Mouse (Mus musculus) small intestine, adult 2 months (tissue): ENCODE measurements around the gene Cdhr2. TPM values are rescaled to one million over a fixed set of nuclear protein-coding genes. Genes with fewer than 3 reads are reported as not detected.

Experiments
- H3K27ac ChIP-seq: fragments of 200-500 bp; 2 replicates; pipeline ENCODE4 v1.5.1; 2012; ENCODE audit warnings: low read depth, low read length, control low read depth, inconsistent platforms; ENCODE audit not compliant: insufficient read depth
- H3K27me3 ChIP-seq: fragments of 200-500 bp; 2 replicates; pipeline ENCODE4 v1.6.1; 2012; ENCODE audit warnings: mild to moderate bottlenecking, moderate library complexity, low read length, inconsistent platforms; ENCODE audit not compliant: control insufficient read depth, insufficient read depth
- H3K36me3 ChIP-seq: fragments of 200-500 bp; 2 replicates; pipeline ENCODE4 v1.6.1; 2012; ENCODE audit warnings: mild to moderate bottlenecking, low read length, control low read depth, inconsistent platforms; ENCODE audit not compliant: control insufficient read depth, insufficient read depth
- H3K4me1 ChIP-seq: fragments of 200-500 bp; 2 replicates; pipeline ENCODE4 v1.6.1; 2012; ENCODE audit warnings: low read length, inconsistent platforms, mixed read lengths; ENCODE audit not compliant: control insufficient read depth, insufficient read depth, insufficient read length
- H3K4me3 ChIP-seq: fragments of 200-500 bp; 2 replicates; pipeline ENCODE4 v1.5.1; 2012; ENCODE audit warnings: low read depth, mild to moderate bottlenecking, control low read depth, inconsistent platforms, low read length, moderate library complexity
- CTCF ChIP-seq: fragments of 200-500 bp; IDR thresholded peaks from 2 replicates; pipeline ENCODE4 v1.5.1; 2012; ENCODE audit warnings: low read depth, mild to moderate bottlenecking, control low read depth, inconsistent platforms, low read length, moderate library complexity, mixed read lengths; ENCODE audit not compliant: insufficient replicate concordance, insufficient read length; ENCODE audit errors: extremely low read depth
- POLR2A ChIP-seq: fragments of 200-500 bp; IDR thresholded peaks from 2 replicates; pipeline ENCODE4 v1.6.1; 2012; ENCODE audit warnings: low read depth, mild to moderate bottlenecking, control low read depth, inconsistent platforms, low read length, moderate library complexity
- WGBS: fragments of 180-500 bp; shearing (Covaris S2); methylation state at CpG from one replicate; pipeline ENCODE4 v1.1.7; 2018; 5-methylcytosine and 5-hydroxymethylcytosine counted together
- polyA plus RNA-seq: library from polyadenylated mRNA; depleted of rRNA; stranded (reverse); fragments of >200 nt; gene quantifications from 2 replicates; pipeline ENCODE4 v1.2.3, GENCODE M21; 2012

Gene Cdhr2
- polyA plus RNA-seq, 1 experiment = 1,001 TPM

- H3K36me3 ChIP-seq = no peaks in the 10 kb centered on the region
- no peak overlapping the region for H3K27ac ChIP-seq
- H3K4me3 ChIP-seq = peak overlapping the region; percentile 59
- WGBS = 5% methylated on average over 29 of the region's 29 CpGs
- no peaks in the 10 kb centered on the region for H3K27me3 ChIP-seq
- no peak for TF ChIP-seq POLR2A
- no peak for TF ChIP-seq CTCF
- peaks cover 8% of the 10 kb centered on the region; the same call in 1 of the 2 replicates for H3K4me1 ChIP-seq
These were observed 57.7 kb downstream of the Cdhr2 start for GRCm38 (mm10) chr13:54758756-54759470.

- Histone ChIP-seq H3K4me1 (peaks cover 8% of the 10 kb centered on the region; the same call in 1 of the 2 replicates), H3K27me3 (no peaks in the 10 kb centered on the region), H3K36me3 (no peaks in the 10 kb centered on the region), H3K4me3 (no peak overlapping the region), H3K27ac (no peak overlapping the region)
- TF ChIP-seq POLR2A (no peak), CTCF (no peak)
- 28% methylated on average over 7 of the region's 7 CpGs for WGBS
These were observed 58.2 kb downstream of the Cdhr2 start for GRCm38 (mm10) chr13:54759496-54759895.

- no peak for TF ChIP-seq CTCF
- no peak for TF ChIP-seq POLR2A
- Histone ChIP-seq H3K36me3 (no peaks in the 10 kb centered on the region), H3K4me1 (peaks cover 8% of the 10 kb centered on the region; the same call in 1 of the 2 replicates), H3K4me3 (no peak overlapping the region), H3K27me3 (peaks cover 4% of the 10 kb centered on the region), H3K27ac (no peak overlapping the region)
- WGBS = 66% methylated on average over 8 of the region's 8 CpGs
These were observed 59.0 kb downstream of the Cdhr2 start for GRCm38 (mm10) chr13:54760164-54760795.

GRCm38 (mm10) chr13:54760906-54761305 lies 59.6 kb downstream of the Cdhr2 start:
- no peaks in the 10 kb centered on the region for H3K36me3 ChIP-seq
- peaks cover 12% of the 10 kb centered on the region for H3K4me1 ChIP-seq

DNA sequence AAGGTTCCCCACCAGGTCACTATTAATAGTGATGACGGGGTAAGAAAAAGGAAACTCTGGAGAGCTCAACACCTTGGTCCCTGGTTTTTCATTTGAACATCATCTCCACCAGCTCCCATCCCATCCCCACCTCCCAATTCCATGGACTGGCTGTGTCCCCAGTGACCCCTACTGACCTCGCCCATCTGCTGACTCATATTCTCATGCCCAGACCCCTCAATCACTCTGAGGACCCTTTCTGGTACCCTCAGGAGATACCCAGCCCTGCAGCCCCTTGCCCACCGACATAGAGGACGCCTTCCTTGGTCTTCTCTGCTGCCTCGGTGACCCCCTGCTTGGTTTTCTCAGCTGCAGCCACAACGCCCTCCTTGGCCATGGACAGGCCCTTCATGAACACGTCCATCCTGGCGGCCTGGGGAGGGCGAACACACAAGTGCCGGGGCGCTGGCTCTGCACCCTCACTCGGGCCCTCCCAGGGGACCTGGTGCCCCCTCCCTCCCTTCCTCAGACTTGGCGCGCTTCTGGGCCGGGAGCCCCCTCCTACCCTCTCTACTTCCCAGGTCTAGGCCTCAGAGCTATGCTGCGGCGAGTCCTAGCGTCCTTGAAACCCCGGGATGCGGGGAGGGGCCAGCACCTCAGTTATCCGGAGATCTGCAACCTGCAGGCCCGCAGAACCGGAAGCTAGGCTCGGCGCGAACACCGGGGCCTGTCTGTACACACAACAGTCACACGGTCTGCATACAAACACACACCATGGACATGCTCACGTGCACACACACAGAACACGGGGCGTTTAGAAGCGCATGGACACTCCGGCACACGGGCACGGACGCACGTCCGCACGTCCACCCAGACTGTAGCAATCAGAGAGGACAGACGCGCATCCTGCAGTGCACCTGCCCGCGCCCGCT lies 64.3 kb downstream of the Cdhr2 start:
- no peak overlapping the region for H3K27ac ChIP-seq
- H3K36me3 ChIP-seq = no peaks in the 10 kb centered on the region
- WGBS = 7% methylated on average over 44 of the region's 44 CpGs
- peaks cover 9% of the 10 kb centered on the region for H3K4me1 ChIP-seq
- H3K4me3 ChIP-seq = peak overlapping the region; percentile 53
- TF ChIP-seq CTCF = no peak
- TF ChIP-seq POLR2A = no peak
- peaks cover 20% of the 10 kb centered on the region for H3K27me3 ChIP-seq

More at GRCm38 (mm10) chr13:54760906-54761305, 59.6 kb downstream of the Cdhr2 start:
- no peak overlapping the region for H3K27ac ChIP-seq
- peaks cover 11% of the 10 kb centered on the region for H3K27me3 ChIP-seq
- TF ChIP-seq POLR2A (no peak), CTCF (no peak)
- 76% methylated on average over 7 of the region's 7 CpGs for WGBS
- no peak overlapping the region for H3K4me3 ChIP-seq

DNA sequence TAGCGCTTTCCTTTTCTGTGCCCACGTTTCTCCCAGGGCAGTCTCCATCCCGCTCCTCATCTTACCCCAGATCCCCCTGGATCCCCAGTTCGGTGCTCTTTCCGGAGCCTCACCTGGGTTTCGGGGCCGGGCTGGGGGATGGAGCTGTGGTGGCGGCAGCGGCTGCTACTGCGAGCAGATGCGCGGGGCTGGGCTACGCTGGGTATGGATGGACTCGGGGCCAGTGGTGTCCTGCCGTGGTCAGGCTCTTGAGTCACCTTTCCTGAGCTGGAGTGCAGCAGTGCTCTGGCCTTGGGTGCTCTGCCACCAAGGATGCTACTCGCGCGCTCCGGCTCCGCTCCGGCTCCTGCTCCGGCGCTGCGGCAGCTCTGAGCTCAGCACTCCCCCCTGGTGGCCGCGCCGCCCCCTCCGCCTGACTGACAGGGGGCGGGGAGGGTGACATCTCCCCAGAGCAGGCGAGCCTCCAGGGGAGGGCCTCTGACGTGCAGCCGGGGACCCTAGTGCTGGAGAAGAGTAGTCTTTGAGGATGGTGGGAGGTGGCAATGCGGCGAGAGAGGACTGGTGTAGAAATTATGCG lies 65.0 kb downstream of the Cdhr2 start, which contains the start of gene Sncb:
Gene Sncb, minus strand, starts transcription at position 404 of the 577 bp plus-strand sequence.
- H3K27ac ChIP-seq = no peak within 1 kb of the TSS
- peak within 1 kb of the TSS; percentile 53 for H3K4me3 ChIP-seq
- H3K27me3 ChIP-seq = peaks cover 20% of the 10 kb centered on the region
- H3K4me1 ChIP-seq = peaks cover 9% of the 10 kb centered on the region
- 3% methylated on average over 35 of the region's 35 CpGs for WGBS
- TF ChIP-seq CTCF (peak; percentile 22; the same call in 1 of the 2 replicates), POLR2A (no peak)
- H3K36me3 ChIP-seq = no peaks in the 10 kb centered on the region
